Mouse (Mus musculus) olfactory bulb, adult 2 months (tissue): ENCODE data around the gene Gemin5.

Experiments
- CTCF ChIP-seq: fragments of 200-500 bp; IDR thresholded peaks from 2 replicates; pipeline ENCODE4 v1.5.1; 2012; ENCODE audit warnings: low read depth, mild to moderate bottlenecking, low read length, moderate library complexity; ENCODE audit not compliant: insufficient read depth
- POLR2A ChIP-seq: fragments of 200-500 bp; IDR thresholded peaks from 2 replicates; pipeline ENCODE4 v1.6.1; 2012; ENCODE audit warnings: mild to moderate bottlenecking, low read depth, low read length, moderate library complexity; ENCODE audit not compliant: insufficient read depth

DNA sequence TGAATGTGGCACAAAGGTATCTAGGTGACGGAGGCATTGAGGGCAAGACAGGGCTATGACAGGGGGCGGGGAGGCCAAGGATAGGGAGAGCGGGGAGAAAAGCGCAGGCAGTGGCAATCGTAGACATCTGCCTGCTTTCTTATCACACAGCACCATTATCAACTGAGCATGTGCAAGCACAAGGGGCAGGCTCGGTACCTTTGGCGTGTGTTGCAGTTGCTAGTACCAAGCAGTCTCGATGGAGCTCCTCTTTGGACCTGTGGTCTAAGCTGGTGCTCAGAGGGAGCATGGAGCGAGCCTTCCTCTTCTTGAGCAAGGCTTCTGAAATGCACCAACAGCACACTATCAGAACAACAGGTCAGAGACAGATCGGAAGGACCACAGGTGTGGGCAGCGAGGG is 29.5 kb downstream of the Gemin5 start:
- no peak for TF ChIP-seq CTCF
- no peak for TF ChIP-seq POLR2A
